32 mouse cellular contexts compared by ENCODE assay signal in genomic region chr13:113828633-113829032, GRCm38 (mm10). TPM values are rescaled to one million over a fixed set of nuclear protein-coding genes. Genes with fewer than 3 reads are reported as not detected.
DNase-seq lines count a peak whose midpoint lies in the region; ATAC-seq and TF ChIP-seq lines count a peak whose summit lies in the region.
"Had no signal": no experiment of that assay in that cellular context is flagged by ENCODE, and none has a peak within 500 bp of the region (broad histone marks: within the 10 kb centered on the region; RNA-seq: fewer than 3 reads in every experiment).

No protein-coding gene starts in this region.

- ATAC-seq in inflammation-experienced regulatory T-cells, adult 6 months = peak; percentile 70
- ATAC-seq: forebrain, embryonic 15.5 days; hindbrain, postnatal 0 days; intestine, postnatal 0 days; liver, postnatal 0 days; midbrain, embryonic 16.5 days had no signal

- H3K36me3 ChIP-seq in MEL (ENCODE audit: control insufficient read depth in 1 of 2, insufficient read depth in 2 of 2, low read length in 2 of 2) = peaks cover 0 to 29% of the 10 kb centered on the region in 2 experiments; a peak in 2 of 4 replicates
- H3K36me3 ChIP-seq in myocyte (ENCODE audit: control insufficient read depth, insufficient read depth) = peaks cover 14% of the 10 kb centered on the region
- H3K36me3 ChIP-seq: embryonic facial prominence, embryonic 13.5 days; forebrain, embryonic 10.5 days; forebrain, embryonic 15.5 days; heart, embryonic 13.5 days; hindbrain, embryonic 10.5 days; liver, embryonic 12.5 days; midbrain, embryonic 10.5 days; neural tube, embryonic 13.5 days had no signal

- H3K27me3 ChIP-seq in MEL (ENCODE audit: control insufficient read depth in 1 of 2, insufficient read depth in 2 of 2, low read length in 2 of 2) (no peaks in the 10 kb centered on the region), myocyte (ENCODE audit: control insufficient read depth, insufficient read depth, insufficient read length) (no peaks in the 10 kb centered on the region)
- H3K27me3 ChIP-seq: embryonic facial prominence, embryonic 13.5 days; forebrain, embryonic 15.5 days; heart, embryonic 13.5 days; liver, embryonic 12.5 days; neural tube, embryonic 13.5 days had no signal

- TF ChIP-seq CTCF in layer of hippocampus, adult 2 months (conservative IDR thresholded peaks at IDR 0.05) = no peak
- no peak for TF ChIP-seq CTCF in MEL (IDR thresholded peaks at IDR 0.05 in 2 of 3, conservative IDR thresholded peaks at IDR 0.05 in 1 of 3; ENCODE audit: control insufficient read depth in 1 of 3, insufficient read depth in 1 of 3, low read depth in 2 of 3, low read length in 3 of 3, poor library complexity in 1 of 3, severe bottlenecking in 1 of 3)

- peaks cover 17 to 30% of the 10 kb centered on the region in 2 experiments for H3K4me1 ChIP-seq in MEL (ENCODE audit: control insufficient read depth in 1 of 2, insufficient read depth in 2 of 2, low read length in 2 of 2)
- H3K4me1 ChIP-seq: hindbrain, embryonic 10.5 days; neural tube, embryonic 13.5 days had no signal

- TF ChIP-seq RAD21 in MEL (IDR thresholded peaks at IDR 0.05; ENCODE audit: low read depth, low read length) = no peak

- H3ac ChIP-seq in myocyte (ENCODE audit: control insufficient read depth, insufficient read length) = no peak overlapping the region

- DNase-seq in layer of hippocampus, adult 2 months (ENCODE audit: low spot score in 2 of 2) = no peak
- no peak for DNase-seq in layer of hippocampus, postnatal 25 days (ENCODE audit: extremely low spot score in 1 of 2, low spot score in 1 of 2)
- no peak for DNase-seq in MEL (ENCODE audit: low read depth, low spot score)
- DNase-seq in thymus, adult 18-20 months = no peak
- no peak for DNase-seq in right cerebral cortex, adult 18-20 months
- DNase-seq in urinary bladder, postnatal 25 days (ENCODE audit: low spot score) = no peak
- DNase-seq: adrenal gland, postnatal 10 days; cerebellum, adult 8-10 months; gastrocnemius, adult 2 months; gastrocnemius, postnatal 36 days; heart, adult 2 months; heart, postnatal 10 days; kidney, adult 9 months; kidney, postnatal 10 days; left cerebral cortex, postnatal 4 days; liver, postnatal 0 days; lung, postnatal 36 days; right cerebral cortex, postnatal 14 days; thymus, postnatal 4 days had no signal

- peak overlapping the region; percentile 52 for H3K4me2 ChIP-seq in myocyte (ENCODE audit: low read depth)
- H3K4me2 ChIP-seq: embryonic facial prominence, embryonic 13.5 days; forebrain, embryonic 15.5 days; heart, embryonic 13.5 days; liver, embryonic 12.5 days; neural tube, embryonic 13.5 days had no signal

- TF ChIP-seq EP300 in MEL (IDR thresholded peaks at IDR 0.05; ENCODE audit: low read depth in 1 of 2, low read length in 2 of 2) = no peak

- no peak overlapping the region for H3K9ac ChIP-seq in MEL (ENCODE audit: control insufficient read depth, low read depth, low read length, poor library complexity, severe bottlenecking)
- H3K9ac ChIP-seq: embryonic facial prominence, embryonic 13.5 days; forebrain, embryonic 15.5 days; heart, embryonic 13.5 days; liver, embryonic 12.5 days; liver, postnatal 0 days; neural tube, embryonic 13.5 days had no signal

- no peak overlapping the region for H3K4me3 ChIP-seq in layer of hippocampus, adult 2 months
- H3K4me3 ChIP-seq in MEL (ENCODE audit: control insufficient read depth in 1 of 2, insufficient read depth in 1 of 2, low read depth in 2 of 2, low read length in 2 of 2) (no peak overlapping the region), myocyte (no peak overlapping the region)
- H3K4me3 ChIP-seq: embryonic facial prominence, embryonic 13.5 days; forebrain, embryonic 10.5 days; forebrain, embryonic 15.5 days; gastrocnemius, adult 2 months; heart, adult 2 months; heart, embryonic 13.5 days; hindbrain, embryonic 10.5 days; liver, embryonic 12.5 days; midbrain, embryonic 10.5 days; neural tube, embryonic 13.5 days had no signal

- TF ChIP-seq POLR2A in MEL (IDR thresholded peaks at IDR 0.05; ENCODE audit: control insufficient read depth in 1 of 2, insufficient read depth in 1 of 2, low read depth in 1 of 2, low read length in 2 of 2, poor library complexity in 1 of 2) (no peak), myocyte (IDR thresholded peaks at IDR 0.05; ENCODE audit: insufficient read length, low read depth) (no peak)

- 0 out of 2 replicates have a peak overlapping the region, but pooled peaks have one; percentile 18 for H3K27ac ChIP-seq in layer of hippocampus, adult 2 months
- peak overlapping the region; percentile 59 for H3K27ac ChIP-seq in MEL (ENCODE audit: control insufficient read depth, low read depth, low read length)
- H3K27ac ChIP-seq: embryonic facial prominence, embryonic 13.5 days; forebrain, embryonic 10.5 days; forebrain, embryonic 15.5 days; gastrocnemius, adult 2 months; heart, adult 2 months; heart, embryonic 13.5 days; hindbrain, embryonic 10.5 days; hindbrain, postnatal 0 days; liver, embryonic 12.5 days; midbrain, embryonic 10.5 days; neural tube, embryonic 13.5 days had no signal

- H3K9me3 ChIP-seq in MEL (replicated peaks; ENCODE audit: insufficient read depth, low read length) = no peaks in the 10 kb centered on the region
- H3K9me3 ChIP-seq: forebrain, embryonic 10.5 days; forebrain, embryonic 15.5 days; heart, embryonic 13.5 days; liver, embryonic 12.5 days; neural tube, embryonic 13.5 days had no signal

- H3K79me2 ChIP-seq in MEL (ENCODE audit: control insufficient read depth, insufficient read depth, low read length, poor library complexity) (no peaks in the 10 kb centered on the region), myocyte (ENCODE audit: control insufficient read depth, insufficient read depth) (peaks cover 59% of the 10 kb centered on the region)

TF ChIP-seq in MEL, 35 proteins besides CTCF, POLR2A, EP300 and RAD21:
- TF ChIP-seq NRF1 (IDR thresholded peaks at IDR 0.05; ENCODE audit: insufficient read depth, low read depth, low read length, poor library complexity, severe bottlenecking) (no peak), MEF2A (IDR thresholded peaks at IDR 0.05; ENCODE audit: extremely low read depth, insufficient replicate concordance, low read depth, low read length, poor library complexity, severe bottlenecking) (no peak), HCFC1 (IDR thresholded peaks at IDR 0.05; ENCODE audit: low read depth, low read length) (no peak), TBP (IDR thresholded peaks at IDR 0.05; ENCODE audit: low read depth, low read length) (no peak), MYB (IDR thresholded peaks at IDR 0.05; ENCODE audit: low read depth, low read length) (no peak), ETS1 (IDR thresholded peaks at IDR 0.05; ENCODE audit: low read depth, low read length) (no peak), TAL1 (IDR thresholded peaks at IDR 0.05; ENCODE audit: low read length) (no peak), ELF1 (IDR thresholded peaks at IDR 0.05; ENCODE audit: low read depth, low read length) (no peak), SMC3 (IDR thresholded peaks at IDR 0.05; ENCODE audit: low read depth, low read length) (no peak), USF2 (IDR thresholded peaks at IDR 0.05; ENCODE audit: borderline replicate concordance in 1 of 2, insufficient read depth in 1 of 2, low read depth in 1 of 2, low read length in 2 of 2) (no peak), KAT2A (conservative IDR thresholded peaks at IDR 0.05; ENCODE audit: low read depth, low read length) (no peak), ZNF384 (IDR thresholded peaks at IDR 0.05; ENCODE audit: low read depth, low read length) (no peak), POLR2AphosphoS2 (IDR thresholded peaks at IDR 0.05; ENCODE audit: low read length) (no peak)

TF ChIP-seq in myocyte, 11 proteins besides CTCF, POLR2A, EP300 and RAD21:
- TF ChIP-seq MAX (IDR thresholded peaks at IDR 0.05; ENCODE audit: low read depth) (no peak), POLR2AphosphoS2 (IDR thresholded peaks at IDR 0.05; ENCODE audit: insufficient read length, low read depth) (no peak), E2F4 (IDR thresholded peaks at IDR 0.05; ENCODE audit: insufficient read depth) (no peak), CEBPB (IDR thresholded peaks at IDR 0.05; ENCODE audit: insufficient read depth, poor library complexity, severe bottlenecking) (no peak), SRF (IDR thresholded peaks at IDR 0.05; ENCODE audit: control insufficient read depth, insufficient read length, low read depth) (no peak), TCF12 (IDR thresholded peaks at IDR 0.05; ENCODE audit: insufficient read depth, poor library complexity, severe bottlenecking) (no peak), MYOG (IDR thresholded peaks at IDR 0.05; ENCODE audit: control insufficient read depth in 1 of 3, insufficient read depth in 1 of 3, insufficient read length in 2 of 3, low read depth in 2 of 3) (no peak), REST (IDR thresholded peaks at IDR 0.05; ENCODE audit: insufficient read depth, insufficient read length) (no peak), TCF3 (IDR thresholded peaks at IDR 0.05; ENCODE audit: insufficient read length, low read depth) (no peak), MYOD1 (IDR thresholded peaks at IDR 0.05; ENCODE audit: control insufficient read depth in 1 of 3, insufficient read length in 2 of 3, low read depth in 2 of 3) (no peak)

RNA-seq across cellular contexts. Expression of gene Arl15, which starts 34.3 kb away (rescaled TPM):
- 10 to 100 TPM; 61.7 to 67.0 TPM for total RNA-seq in layer of hippocampus, adult 2 months (2021)
- 10 to 100 TPM; 62.8 to 65.1 TPM for total RNA-seq in layer of hippocampus, postnatal 25 days (2021)
- 3.6 and 4.2 TPM in 2 replicates for total RNA-seq in MEL (2012; rRNA removed)
- polyA plus RNA-seq in MEL (2012; ENCODE audit: insufficient read depth in 1 of 2, insufficient read length in 2 of 2, low read depth in 1 of 2, low replicate concordance in 2 of 2, missing spikeins in 1 of 2) (1 to 10 TPM in 1 of 2 experiments, not detected in 1; 5.8 TPM), myocyte (2012; fragmentation: generic; extraction: Trizol) (11.1 TPM)
- 10 to 100 TPM; 15.8 to 18.9 (median 16.6) TPM for polyA plus RNA-seq in inflammation-experienced regulatory T-cells, adult 6 months (2017; shearing (Covaris generic))

Comparison
In these comparisons a context has a peak if more than half of its experiments do, and no peak if none do; other contexts are left out.
1. RNA of gene Arl15, which starts 34.3 kb away (total RNA-seq): 61.7 to 67.0 TPM in layer of hippocampus, adult 2 months and 62.8 to 65.1 TPM in layer of hippocampus, postnatal 25 days; 3.6 to 4.2 TPM in MEL; every median in the first group is over 10 times any median in the second.